Mouse (Mus musculus): ENCODE results near the gene Ace. TPM values are rescaled to one million over a fixed set of nuclear protein-coding genes. Genes with fewer than 3 reads are reported as not detected.

The Ace gene
- total RNA-seq (2023): 1.3 TPM

DNA sequence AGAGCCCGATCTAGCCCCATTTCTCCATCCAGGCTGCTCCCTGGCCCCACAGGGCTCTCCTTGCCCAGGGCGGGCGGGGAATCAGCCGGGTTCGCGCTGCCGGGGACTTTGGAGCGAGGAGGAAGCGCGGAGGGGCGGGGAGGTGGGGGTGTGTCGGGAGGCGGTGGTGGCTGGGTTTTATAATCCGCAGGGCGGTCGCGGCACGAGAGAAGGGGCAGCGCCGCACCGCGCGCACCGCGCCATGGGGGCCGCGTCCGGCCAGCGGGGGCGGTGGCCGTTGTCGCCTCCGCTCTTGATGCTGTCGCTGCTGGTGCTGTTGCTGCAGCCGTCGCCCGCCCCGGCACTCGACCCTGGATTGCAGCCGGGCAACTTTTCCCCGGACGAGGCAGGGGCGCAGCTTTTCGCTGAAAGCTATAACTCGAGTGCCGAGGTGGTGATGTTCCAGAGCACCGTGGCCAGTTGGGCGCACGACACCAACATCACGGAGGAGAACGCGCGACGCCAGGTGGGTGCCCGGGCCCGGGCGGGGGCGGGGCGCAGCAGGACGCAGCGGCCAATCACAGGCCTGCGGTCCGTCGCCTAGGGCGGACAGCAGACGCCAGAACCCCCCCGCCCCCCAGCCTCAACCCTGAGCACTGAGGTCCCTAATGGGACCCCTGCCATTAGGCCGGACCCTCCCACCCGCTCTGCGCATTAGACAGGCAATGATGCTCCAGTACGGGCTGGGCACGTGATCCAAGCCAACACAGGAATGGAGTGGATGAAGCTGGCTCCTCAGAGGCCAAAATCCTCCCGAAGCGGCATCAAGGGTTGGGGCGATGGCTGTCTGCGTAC lies at the start of gene Ace:
Gene Ace, plus strand, starts transcription at position 205 of the 834 bp plus-strand sequence.

DNA sequence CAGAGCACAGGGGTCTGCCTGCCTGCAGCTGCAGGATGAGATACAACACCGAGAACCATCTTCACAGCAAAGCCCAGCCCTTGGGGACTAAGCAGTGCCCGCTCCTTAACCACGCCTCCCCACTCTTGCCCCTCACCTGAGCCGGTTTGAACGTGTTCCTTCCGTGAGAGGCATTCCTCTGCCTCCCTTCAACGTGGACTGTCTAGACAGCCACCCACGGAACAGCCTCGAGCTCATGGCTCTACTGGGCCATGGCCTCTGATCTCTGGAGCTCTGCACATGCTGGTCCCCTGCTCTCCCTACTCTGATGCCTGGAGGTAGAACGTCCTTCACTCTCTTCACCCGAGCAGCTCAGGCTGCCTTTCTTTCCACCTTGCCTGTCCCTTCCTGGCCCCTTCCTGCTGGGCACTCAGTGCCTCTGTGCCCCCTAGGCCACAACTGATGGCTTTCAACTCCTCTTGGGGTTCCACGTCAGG lies 14.8 kb upstream of the Ace start, which contains the start of gene Cyb561:
Gene Cyb561, minus strand, starts transcription at position 426 of the 476 bp plus-strand sequence.

DNA sequence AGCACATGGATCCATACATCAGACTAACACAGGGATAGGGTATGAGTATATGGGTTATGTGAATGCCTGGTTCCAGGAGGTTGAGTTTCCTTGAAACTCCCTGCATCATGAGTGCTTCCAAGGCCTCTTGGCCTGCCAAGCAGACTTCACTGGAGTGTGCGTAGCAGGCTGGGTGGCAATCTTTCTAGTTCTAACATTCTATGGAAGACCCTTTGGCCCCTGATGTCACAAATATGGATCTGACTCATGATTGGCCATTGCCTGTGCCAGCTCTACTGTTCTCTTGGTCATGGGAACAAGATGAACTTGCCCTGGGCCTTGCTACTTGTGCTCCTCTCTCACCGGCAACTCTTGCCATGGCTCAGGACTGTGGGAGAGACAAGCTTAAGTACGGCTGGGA lies 26.6 kb downstream of the Ace start, which contains the start of gene Ace3:
Gene Ace3, plus strand, starts transcription at position 301 of the 400 bp plus-strand sequence.

DNA sequence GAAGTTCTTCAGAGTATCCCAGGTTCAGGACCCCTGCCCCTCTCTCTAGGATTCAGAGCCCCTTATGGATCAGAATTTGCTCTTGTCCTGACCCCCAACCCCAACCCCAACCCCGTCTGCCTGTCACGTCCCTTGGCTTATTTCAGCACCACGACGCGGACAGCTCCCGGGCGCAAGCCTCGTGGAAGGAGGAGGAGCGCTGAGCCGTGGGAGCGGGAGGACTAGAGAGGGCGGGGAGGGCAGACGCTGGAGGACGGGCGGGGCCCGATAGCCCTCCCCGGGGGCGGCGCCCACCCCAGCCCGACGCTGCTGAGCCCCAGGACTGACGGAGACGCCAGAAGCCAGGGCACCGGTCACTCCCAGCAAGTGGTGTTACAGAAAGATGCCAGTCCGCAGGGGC lies 40.1 kb downstream of the Ace start, which contains the start of gene Kcnh6:
Gene Kcnh6, plus strand, starts transcription at position 304 of the 400 bp plus-strand sequence.

DNA sequence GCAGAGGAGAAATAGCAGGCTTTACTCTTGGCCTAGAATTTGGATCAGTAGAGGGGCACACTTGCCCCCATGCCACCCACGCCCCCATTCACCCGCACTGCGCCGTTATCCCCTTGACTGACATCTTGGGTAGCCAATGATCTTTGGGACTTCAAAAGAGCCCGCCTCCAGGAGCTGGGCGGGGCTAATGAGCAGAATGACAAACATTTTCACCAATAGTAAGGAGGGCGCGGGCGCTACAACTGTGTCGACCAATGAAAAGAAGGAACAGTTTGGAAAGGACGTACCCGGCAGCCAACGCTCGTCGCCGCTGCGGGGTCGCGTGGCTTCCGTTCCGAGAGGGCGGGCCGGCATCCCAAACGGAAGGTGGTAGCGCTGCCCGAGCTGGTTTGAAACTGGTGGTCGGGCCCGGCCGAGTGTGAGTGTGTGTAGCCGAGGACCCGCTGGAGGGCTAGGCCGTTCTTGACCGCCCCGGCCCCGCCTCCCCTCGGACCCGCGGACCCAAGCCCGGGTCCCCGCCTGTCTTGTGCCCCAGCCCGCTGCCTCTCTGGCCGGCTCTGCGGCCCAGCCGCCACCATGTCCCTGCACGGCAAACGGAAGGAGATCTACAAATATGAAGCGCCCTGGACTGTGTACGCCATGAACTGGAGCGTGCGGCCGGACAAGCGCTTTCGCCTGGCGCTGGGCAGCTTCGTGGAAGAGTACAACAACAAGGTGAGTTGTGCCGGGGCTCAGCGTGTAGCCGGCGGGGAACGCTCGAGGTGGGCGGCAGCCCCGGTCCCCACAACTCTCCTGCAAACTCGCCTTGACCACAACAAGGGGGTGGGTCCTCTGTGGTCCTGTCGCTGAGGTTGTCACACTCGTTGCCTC lies 69.0 kb downstream of the Ace start, which contains the start of gene Dcaf7:
Gene Dcaf7, plus strand, starts transcription at position 325 of the 870 bp plus-strand sequence.

Other genes starting within 250 kb of the Ace start
- 0.67 TPM for gene Cyb561, start 14.6 kb upstream of the Ace start, total RNA-seq (2023)
- not detected for gene Ace3, start 26.7 kb downstream of the Ace start, total RNA-seq (2023)
- 0.38 TPM for gene Kcnh6, start 40.2 kb downstream of the Ace start, total RNA-seq (2023)
- 62.4 TPM for gene Dcaf7, start 68.9 kb downstream of the Ace start, total RNA-seq (2023)
- 6.7 TPM for gene Taco1, start 98.1 kb downstream of the Ace start, total RNA-seq (2023)
- gene Map3k3, start 116.7 kb downstream of the Ace start, total RNA-seq (2023): 162 TPM
- gene Gm10840, start 192.9 kb downstream of the Ace start, total RNA-seq (2023): 10.1 TPM
- 704 TPM for gene Limd2, start 192.9 kb downstream of the Ace start, total RNA-seq (2023)
- 27.3 TPM for gene Strada, start 234.2 kb downstream of the Ace start, total RNA-seq (2023)
- 40.0 TPM for gene Ccdc47, start 248.4 kb downstream of the Ace start, total RNA-seq (2023)
- 82.3 TPM for gene Ddx42, start 249.0 kb downstream of the Ace start, total RNA-seq (2023)

Data from CD4-positive naive resting alpha-beta T cell, adult 76 days (primary cell).